Comparison of ENCODE assay signal across 21 mouse cellular contexts in genomic region chr2:131370828-131371227, GRCm38 (mm10). TPM values are rescaled to one million over a fixed set of nuclear protein-coding genes. Genes with fewer than 3 reads are reported as not detected.
DNase-seq lines count a peak whose midpoint lies in the region; ATAC-seq and TF ChIP-seq lines count a peak whose summit lies in the region.
"Had no signal": no experiment of that assay in that cellular context is flagged by ENCODE, and none has a peak within 500 bp of the region (broad histone marks: within the 10 kb centered on the region; RNA-seq: fewer than 3 reads in every experiment).

No protein-coding gene starts in this region.

- no peak overlapping the region for H3K9ac ChIP-seq in hindbrain, postnatal 0 days (replicated peaks; ENCODE audit: low read length)
- H3K9ac ChIP-seq in hindbrain, embryonic 13.5 days, result no peak overlapping the region
- no peak overlapping the region for H3K9ac ChIP-seq in kidney, postnatal 0 days (ENCODE audit: low read depth, low read length)
- no peak overlapping the region for H3K9ac ChIP-seq in kidney, embryonic 14.5 days (ENCODE audit: low read depth, low read length)
- H3K9ac ChIP-seq: forebrain, embryonic 13.5 days; hindbrain, embryonic 14.5 days had no signal

- peak; percentile 35 for DNase-seq in adrenal gland, adult 2 months
- DNase-seq in adrenal gland, postnatal 4 days (ENCODE audit: low spot score in 2 of 2), result no peak
- peak; percentile 26 for DNase-seq in hindbrain, postnatal 0 days (ENCODE audit: low spot score)
- peak; percentile 66 for DNase-seq in kidney, postnatal 0 days (ENCODE audit: low spot score)
- peak; percentile 71 for DNase-seq in adipocyte (ENCODE audit: low spot score)
- DNase-seq in spleen, postnatal 36 days (ENCODE audit: low spot score in 2 of 2), result no peak
- DNase-seq: cerebellum, adult 11-12 months; cerebellum, adult 9-10 months; cerebellum, postnatal 14 days; gastrocnemius, postnatal 10 days; gastrocnemius, postnatal 36 days; heart, postnatal 36 days had no signal

- no peak for TF ChIP-seq CTCF in hindbrain, postnatal 0 days (IDR thresholded peaks at IDR 0.05; ENCODE audit: low read depth)
- TF ChIP-seq CTCF in kidney, postnatal 0 days (IDR thresholded peaks at IDR 0.05; ENCODE audit: low read depth), result no peak

- 65% methylated on average over 3 of the region's 3 CpGs for WGBS in hindbrain, postnatal 0 days
- WGBS in hindbrain, embryonic 13.5 days, result 81% methylated on average over 3 of the region's 3 CpGs
- 16% methylated on average over 3 of the region's 3 CpGs for WGBS in kidney, postnatal 0 days
- WGBS in kidney, embryonic 14.5 days, result 20% methylated on average over 3 of the region's 3 CpGs

- H3K4me3 ChIP-seq in hindbrain, postnatal 0 days (ENCODE audit: low read length), result no peak overlapping the region
- H3K4me3 ChIP-seq in hindbrain, embryonic 13.5 days, result no peak overlapping the region
- H3K4me3 ChIP-seq in kidney, postnatal 0 days (replicated peaks; ENCODE audit: low read depth, low read length), result no peak overlapping the region
- no peak overlapping the region for H3K4me3 ChIP-seq in kidney, embryonic 14.5 days (ENCODE audit: low read length)
- H3K4me3 ChIP-seq: forebrain, embryonic 10.5 days; forebrain, embryonic 13.5 days; hindbrain, embryonic 10.5 days had no signal

- no peaks in the 10 kb centered on the region for H3K4me1 ChIP-seq in hindbrain, postnatal 0 days (ENCODE audit: insufficient read depth, low read length)
- no peaks in the 10 kb centered on the region for H3K4me1 ChIP-seq in hindbrain, embryonic 13.5 days (replicated peaks)
- H3K4me1 ChIP-seq in kidney, postnatal 0 days (replicated peaks; ENCODE audit: insufficient read depth, low read length), result no peaks in the 10 kb centered on the region
- no peaks in the 10 kb centered on the region for H3K4me1 ChIP-seq in kidney, embryonic 14.5 days (ENCODE audit: control insufficient read depth, insufficient read depth, low read length)
- H3K4me1 ChIP-seq: forebrain, embryonic 10.5 days; forebrain, embryonic 13.5 days; hindbrain, embryonic 10.5 days had no signal

- no peak for ATAC-seq in hindbrain, postnatal 0 days
- no peak for ATAC-seq in hindbrain, embryonic 13.5 days (ENCODE audit: low FRiP score)
- ATAC-seq in kidney, postnatal 0 days (replicated peaks; ENCODE audit: low FRiP score, low read depth), result no peak
- no peak for ATAC-seq in kidney, embryonic 14.5 days (ENCODE audit: low FRiP score, low TSS enrichment)
- ATAC-seq: activated CD4-positive, CD25-positive, alpha-beta regulatory T cell, adult 4 months; forebrain, embryonic 13.5 days; forebrain, embryonic 16.5 days had no signal

- no peaks in the 10 kb centered on the region for H3K36me3 ChIP-seq in hindbrain, postnatal 0 days (ENCODE audit: insufficient read depth, low read length)
- no peaks in the 10 kb centered on the region for H3K36me3 ChIP-seq in hindbrain, embryonic 13.5 days
- H3K36me3 ChIP-seq in kidney, postnatal 0 days (ENCODE audit: insufficient read depth, low read length), result no peaks in the 10 kb centered on the region
- H3K36me3 ChIP-seq in kidney, embryonic 14.5 days (ENCODE audit: control insufficient read depth, insufficient read depth, low read length), result no peaks in the 10 kb centered on the region
- H3K36me3 ChIP-seq: forebrain, embryonic 10.5 days; hindbrain, embryonic 10.5 days had no signal

- no peak overlapping the region for H3K27ac ChIP-seq in hindbrain, postnatal 0 days
- H3K27ac ChIP-seq in hindbrain, embryonic 13.5 days, result no peak overlapping the region
- H3K27ac ChIP-seq in kidney, postnatal 0 days, result no peak overlapping the region
- H3K27ac ChIP-seq in kidney, embryonic 14.5 days (ENCODE audit: low read depth, low read length), result no peak overlapping the region
- H3K27ac ChIP-seq: forebrain, embryonic 10.5 days; forebrain, embryonic 13.5 days; hindbrain, embryonic 10.5 days; hindbrain, embryonic 14.5 days had no signal

- H3K27me3 ChIP-seq in hindbrain, postnatal 0 days (ENCODE audit: insufficient read depth, low read length), result no peaks in the 10 kb centered on the region
- no peaks in the 10 kb centered on the region for H3K27me3 ChIP-seq in hindbrain, embryonic 13.5 days
- H3K27me3 ChIP-seq in kidney, postnatal 0 days (ENCODE audit: insufficient read depth, low read length), result no peaks in the 10 kb centered on the region
- no peaks in the 10 kb centered on the region for H3K27me3 ChIP-seq in kidney, embryonic 14.5 days (ENCODE audit: control insufficient read depth, insufficient read depth, low read length)
- H3K27me3 ChIP-seq: forebrain, embryonic 13.5 days had no signal

- no peak overlapping the region for H3K4me2 ChIP-seq in hindbrain, postnatal 0 days (ENCODE audit: low read depth, low read length)
- no peak overlapping the region for H3K4me2 ChIP-seq in hindbrain, embryonic 13.5 days
- no peak overlapping the region for H3K4me2 ChIP-seq in kidney, postnatal 0 days (ENCODE audit: low read length)
- no peak overlapping the region for H3K4me2 ChIP-seq in kidney, embryonic 14.5 days (replicated peaks; ENCODE audit: low read depth, low read length)
- H3K4me2 ChIP-seq: forebrain, embryonic 13.5 days; heart, embryonic 11.5 days; hindbrain, embryonic 14.5 days had no signal

- no peaks in the 10 kb centered on the region for H3K9me3 ChIP-seq in hindbrain, postnatal 0 days (ENCODE audit: low read length)
- no peaks in the 10 kb centered on the region for H3K9me3 ChIP-seq in hindbrain, embryonic 13.5 days
- no peaks in the 10 kb centered on the region for H3K9me3 ChIP-seq in kidney, postnatal 0 days (replicated peaks; ENCODE audit: low read length)
- H3K9me3 ChIP-seq in kidney, embryonic 14.5 days (ENCODE audit: control insufficient read depth, low read length), result no peaks in the 10 kb centered on the region
- H3K9me3 ChIP-seq: forebrain, embryonic 13.5 days had no signal

RNA-seq across cellular contexts. Expression of gene Rnf24, which starts 18.1 kb away (rescaled TPM):
- total RNA-seq in adrenal gland, adult 2 months (2021), result 10 to 100 TPM in 1 of 2 experiments, 1 to 10 TPM in 1; 8.6 to 13.0 TPM
- 2.4 and 2.5 TPM in 2 replicates for polyA plus RNA-seq in adrenal gland, adult 2 months (2012; rRNA removed)
- 1 to 10 TPM; 9.4 to 9.7 TPM for total RNA-seq in adrenal gland, postnatal 4 days (2021)
- 15.5 and 21.8 TPM in 2 replicates for total RNA-seq in hindbrain, postnatal 0 days (2014; rRNA removed)
- 8.2 and 10.1 TPM in 2 replicates for polyA plus RNA-seq in hindbrain, postnatal 0 days (2015; fragmentation: Nextera tagmentation; extraction: Ambion mirVana)
- 21.4 and 23.2 TPM in 2 replicates for polyA plus RNA-seq in hindbrain, embryonic 13.5 days (2015; fragmentation: Nextera tagmentation; extraction: Ambion mirVana)
- polyA plus RNA-seq in kidney, postnatal 0 days (2015; fragmentation: Nextera tagmentation; extraction: Ambion mirVana), result 2.6 and 2.9 TPM in 2 replicates
- polyA plus RNA-seq in kidney, embryonic 14.5 days (2014; fragmentation: Nextera tagmentation; extraction: Ambion mirVana), result 3.9 and 4.8 TPM in 2 replicates

Comparison
In these comparisons a context has a peak if more than half of its experiments do, and no peak if none do; other contexts are left out.
1. DNase-seq: peak in adrenal gland, adult 2 months (single experiment), hindbrain, postnatal 0 days (single experiment), kidney, postnatal 0 days (single experiment) and adipocyte (single experiment); none in adrenal gland, postnatal 4 days (0 of 2) and spleen, postnatal 36 days (0 of 2).